Mouse (Mus musculus): ENCODE measurements around the gene Pitpna. TPM values are rescaled to one million over a fixed set of nuclear protein-coding genes. Genes with fewer than 3 reads are reported as not detected.

The Pitpna gene
- 92.3 and 102 TPM in 2 replicates for polyA plus RNA-seq (2015; fragmentation: Nextera tagmentation; extraction: Ambion mirVana)

- Histone ChIP-seq H3K4me2 (replicated peaks) (peak within 1 kb of the TSS; percentile 86), H3K27ac (peak within 1 kb of the TSS; percentile 86), H3K4me1 (replicated peaks) (peaks cover 16% of the 10 kb centered on the region), H3K36me3 (0 out of 2 replicates have a peak, but pooled peaks cover 8% of the 10 kb centered on the region), H3K9ac (peak within 1 kb of the TSS; percentile 97), H3K27me3 (replicated peaks) (no peaks in the 10 kb centered on the region), H3K4me3 (replicated peaks) (peak within 1 kb of the TSS; percentile 97), H3K9me3 (no peaks in the 10 kb centered on the region)
- WGBS: 4% methylated on average over 49 of the region's 49 CpGs
- peak; percentile 87 for ATAC-seq
Measured at GRCm38 (mm10) chr11:75587493-75588284, at the start of gene Pitpna. Gene Pitpna, plus strand, starts transcription at chr11:75588097.

GRCm38 (mm10) chr11:75538184-75538969 is 49.5 kb upstream of the Pitpna start:
- ATAC-seq: no peak
- H3K4me3 ChIP-seq (replicated peaks): no peak overlapping the region
- no peak overlapping the region for H3K9ac ChIP-seq
- H3K27ac ChIP-seq: no peak overlapping the region
- H3K4me2 ChIP-seq (replicated peaks): no peak overlapping the region
- no peaks in the 10 kb centered on the region for H3K27me3 ChIP-seq (replicated peaks)
- 57% methylated on average over 9 of the region's 9 CpGs for WGBS
- peaks cover 10% of the 10 kb centered on the region for H3K4me1 ChIP-seq (replicated peaks)
- H3K9me3 ChIP-seq: no peaks in the 10 kb centered on the region
- no peaks in the 10 kb centered on the region for H3K36me3 ChIP-seq

GRCm38 (mm10) chr11:75538970-75539299 is 49.0 kb upstream of the Pitpna start:
- no peak overlapping the region for H3K4me3 ChIP-seq (replicated peaks)
- no peaks in the 10 kb centered on the region for H3K27me3 ChIP-seq (replicated peaks)
- no peaks in the 10 kb centered on the region for H3K36me3 ChIP-seq
- H3K9me3 ChIP-seq: no peaks in the 10 kb centered on the region
- ATAC-seq: no peak
- peaks cover 10% of the 10 kb centered on the region for H3K4me1 ChIP-seq (replicated peaks)
- H3K4me2 ChIP-seq (replicated peaks): no peak overlapping the region
- no peak overlapping the region for H3K27ac ChIP-seq
- WGBS: 88% methylated on average over 13 of the region's 13 CpGs
- no peak overlapping the region for H3K9ac ChIP-seq

- 79% methylated on average over 8 of the region's 8 CpGs for WGBS
- Histone ChIP-seq H3K4me1 (replicated peaks) (peaks cover 10% of the 10 kb centered on the region), H3K27me3 (replicated peaks) (no peaks in the 10 kb centered on the region), H3K4me2 (replicated peaks) (no peak overlapping the region), H3K4me3 (replicated peaks) (no peak overlapping the region), H3K9me3 (no peaks in the 10 kb centered on the region), H3K36me3 (no peaks in the 10 kb centered on the region), H3K9ac (no peak overlapping the region), H3K27ac (no peak overlapping the region)
- no peak for ATAC-seq
Measured at GRCm38 (mm10) chr11:75540209-75540608, 47.7 kb upstream of the Pitpna start.

- no peaks in the 10 kb centered on the region for H3K36me3 ChIP-seq
- no peaks in the 10 kb centered on the region for H3K9me3 ChIP-seq
- WGBS: 66% methylated on average over 19 of the region's 19 CpGs
- H3K27ac ChIP-seq: peak overlapping the region; percentile 24; the same call in 1 of the 2 replicates
- H3K4me1 ChIP-seq (replicated peaks): peaks cover 10% of the 10 kb centered on the region
- no peaks in the 10 kb centered on the region for H3K27me3 ChIP-seq (replicated peaks)
- H3K4me3 ChIP-seq (replicated peaks): no peak overlapping the region
- no peak; the same call in 1 of the 2 replicates for ATAC-seq
- no peak overlapping the region for H3K9ac ChIP-seq
- no peak overlapping the region for H3K4me2 ChIP-seq (replicated peaks)
Measured at GRCm38 (mm10) chr11:75540710-75541581, 47.0 kb upstream of the Pitpna start.

GRCm38 (mm10) chr11:75544713-75545112 is 43.2 kb upstream of the Pitpna start:
- Histone ChIP-seq H3K4me1 (replicated peaks) (peaks cover 8% of the 10 kb centered on the region), H3K9ac (no peak overlapping the region), H3K4me2 (replicated peaks) (no peak overlapping the region), H3K4me3 (replicated peaks) (no peak overlapping the region), H3K27me3 (replicated peaks) (no peaks in the 10 kb centered on the region), H3K9me3 (no peaks in the 10 kb centered on the region), H3K36me3 (no peaks in the 10 kb centered on the region), H3K27ac (no peak overlapping the region)
- no peak for ATAC-seq
- 88% methylated on average over 9 of the region's 9 CpGs for WGBS

- no peak for ATAC-seq
- H3K27ac ChIP-seq: no peak overlapping the region
- H3K4me1 ChIP-seq (replicated peaks): peaks cover 15% of the 10 kb centered on the region
- H3K4me2 ChIP-seq (replicated peaks): no peak overlapping the region
- H3K9ac ChIP-seq: no peak overlapping the region
- no peak overlapping the region for H3K4me3 ChIP-seq (replicated peaks)
- 74% methylated on average over 4 of the region's 4 CpGs for WGBS
- no peaks in the 10 kb centered on the region for H3K36me3 ChIP-seq
- no peaks in the 10 kb centered on the region for H3K27me3 ChIP-seq (replicated peaks)
- no peaks in the 10 kb centered on the region for H3K9me3 ChIP-seq
Measured at GRCm38 (mm10) chr11:75546057-75546456, 41.8 kb upstream of the Pitpna start.

GRCm38 (mm10) chr11:75549658-75550111 is 38.2 kb upstream of the Pitpna start:
- no peak overlapping the region for H3K4me3 ChIP-seq (replicated peaks)
- no peaks in the 10 kb centered on the region for H3K9me3 ChIP-seq
- no peak overlapping the region for H3K27ac ChIP-seq
- peaks cover 19% of the 10 kb centered on the region for H3K4me1 ChIP-seq (replicated peaks)
- no peaks in the 10 kb centered on the region for H3K36me3 ChIP-seq
- no peaks in the 10 kb centered on the region for H3K27me3 ChIP-seq (replicated peaks)
- ATAC-seq: 0 out of 2 replicates have a peak, but pooled peaks have one; percentile 19
- no peak overlapping the region for H3K9ac ChIP-seq
- 25% methylated on average over 5 of the region's 5 CpGs for WGBS
- no peak overlapping the region for H3K4me2 ChIP-seq (replicated peaks)

GRCm38 (mm10) chr11:75550200-75550946 is 37.5 kb upstream of the Pitpna start:
- H3K4me1 ChIP-seq (replicated peaks): peaks cover 19% of the 10 kb centered on the region
- H3K9ac ChIP-seq: no peak overlapping the region
- no peak overlapping the region for H3K4me3 ChIP-seq (replicated peaks)
- peak; percentile 16; the same call in 1 of the 2 replicates for ATAC-seq
- H3K4me2 ChIP-seq (replicated peaks): no peak overlapping the region
- H3K36me3 ChIP-seq: no peaks in the 10 kb centered on the region
- no peaks in the 10 kb centered on the region for H3K9me3 ChIP-seq
- peak overlapping the region; percentile 24; the same call in 1 of the 2 replicates for H3K27ac ChIP-seq
- WGBS: 69% methylated on average over 12 of the region's 12 CpGs
- H3K27me3 ChIP-seq (replicated peaks): no peaks in the 10 kb centered on the region

GRCm38 (mm10) chr11:75551321-75551720 is 36.6 kb upstream of the Pitpna start:
- peaks cover 19% of the 10 kb centered on the region for H3K4me1 ChIP-seq (replicated peaks)
- no peak overlapping the region for H3K9ac ChIP-seq
- no peaks in the 10 kb centered on the region for H3K9me3 ChIP-seq
- no peaks in the 10 kb centered on the region for H3K27me3 ChIP-seq (replicated peaks)
- H3K4me3 ChIP-seq (replicated peaks): no peak overlapping the region
- no peak for ATAC-seq
- H3K36me3 ChIP-seq: no peaks in the 10 kb centered on the region
- no peak overlapping the region for H3K27ac ChIP-seq
- H3K4me2 ChIP-seq (replicated peaks): no peak overlapping the region
- 82% methylated on average over 5 of the region's 5 CpGs for WGBS

- Histone ChIP-seq H3K36me3 (no peaks in the 10 kb centered on the region), H3K9ac (peak overlapping the region; percentile 26; the same call in 1 of the 2 replicates), H3K27me3 (replicated peaks) (no peaks in the 10 kb centered on the region), H3K9me3 (no peaks in the 10 kb centered on the region), H3K27ac (peak overlapping the region; percentile 64), H3K4me1 (replicated peaks) (peaks cover 19% of the 10 kb centered on the region), H3K4me3 (replicated peaks) (no peak overlapping the region), H3K4me2 (replicated peaks) (0 out of 2 replicates have a peak overlapping the region, but pooled peaks have one; percentile 12)
- WGBS: 38% methylated on average over 9 of the region's 9 CpGs
- ATAC-seq: peak; percentile 81
Measured at GRCm38 (mm10) chr11:75551961-75552441, 35.9 kb upstream of the Pitpna start.

Data from intestine, embryonic 15.5 days (tissue).